Mouse (Mus musculus): ENCODE results near the gene Hp1bp3.

GRCm38 (mm10) chr4:138258663-138259062, 42.6 kb downstream of the Hp1bp3 start:
- TF ChIP-seq CTCF (IDR thresholded peaks at IDR 0.05; ENCODE audit: low read depth, low read length) (no peak), POLR2A (IDR thresholded peaks at IDR 0.05; ENCODE audit: insufficient read depth, low read length) (no peak)

Measured in ES-Bruce4 (cell line).